10 mouse cellular contexts compared by ENCODE assay signal in the genomic region with DNA sequence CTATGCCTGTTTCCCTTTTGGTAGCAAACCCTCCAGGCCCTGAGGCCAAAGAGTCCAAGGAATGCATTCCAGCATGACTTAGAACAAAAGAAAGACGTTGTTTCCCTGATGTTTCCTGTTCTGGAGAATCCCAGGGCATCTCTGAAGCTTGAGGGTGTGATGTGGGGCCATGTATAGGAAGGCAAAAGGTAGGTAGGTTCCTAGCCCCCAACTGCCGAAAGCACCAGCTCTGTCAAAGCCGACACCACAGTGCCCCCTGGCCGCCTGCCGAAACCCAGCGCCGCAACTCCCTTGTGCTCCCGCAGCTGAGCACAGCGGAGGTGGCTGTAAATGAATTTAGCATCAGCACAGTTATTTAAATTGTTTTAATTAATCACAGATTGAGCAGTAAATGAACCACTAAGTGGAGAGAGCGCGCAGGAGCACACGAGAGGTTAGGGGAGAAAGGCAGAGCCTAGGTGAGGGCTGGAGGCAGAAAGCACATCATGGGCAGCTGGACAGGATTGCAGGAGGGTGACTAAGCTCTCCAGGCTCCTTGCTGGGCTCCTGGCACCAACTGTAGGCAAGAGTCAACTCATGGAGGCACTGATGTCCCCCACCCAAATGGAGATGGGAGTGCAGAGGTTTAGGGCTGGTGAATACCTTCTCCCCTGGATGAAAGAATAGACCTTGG. TPM values are rescaled to one million over a fixed set of nuclear protein-coding genes. Genes with fewer than 3 reads are reported as not detected.
DNase-seq lines count a peak whose midpoint lies in the region; ATAC-seq and TF ChIP-seq lines count a peak whose summit lies in the region.
"Had no signal": no experiment of that assay in that cellular context is flagged by ENCODE, and none has a peak within 500 bp of the region (broad histone marks: within the 10 kb centered on the region; RNA-seq: fewer than 3 reads in every experiment).

No protein-coding gene starts in this region.

- TF ChIP-seq POLR2A in lung, adult 2 months (IDR thresholded peaks at IDR 0.05; ENCODE audit: borderline replicate concordance, extremely low read depth, low read depth, low read length): no peak

- no peak overlapping the region for H3K4me3 ChIP-seq in lung, embryonic 14.5 days (ENCODE audit: low read depth, low read length)
- H3K4me3 ChIP-seq in lung, adult 2 months (replicated peaks; ENCODE audit: extremely low read depth, low read depth, low read length): no peak overlapping the region

- no peaks in the 10 kb centered on the region for H3K9me3 ChIP-seq in lung, embryonic 14.5 days (ENCODE audit: low read depth, low read length)

- ATAC-seq in lung, embryonic 14.5 days (ENCODE audit: insufficient read depth): no peak

- no peaks in the 10 kb centered on the region for H3K36me3 ChIP-seq in lung, embryonic 14.5 days (ENCODE audit: insufficient read depth)

- TF ChIP-seq CTCF in lung, embryonic 14.5 days (IDR thresholded peaks at IDR 0.05; ENCODE audit: low read depth): peak; percentile 34; the same call in 1 of the 2 replicates
- TF ChIP-seq CTCF in lung, adult 2 months (IDR thresholded peaks at IDR 0.05; ENCODE audit: insufficient read depth, low read length): no peak

- H3K4me2 ChIP-seq in lung, embryonic 14.5 days: no peak overlapping the region

- H3K9ac ChIP-seq in lung, embryonic 14.5 days: no peak overlapping the region
- H3K9ac ChIP-seq: liver, embryonic 14.5 days had no signal

- H3K27ac ChIP-seq in lung, embryonic 14.5 days (ENCODE audit: low read depth): no peak overlapping the region
- H3K27ac ChIP-seq: liver, embryonic 14.5 days had no signal

- DNase-seq in lung, embryonic 14.5 days: no peak
- DNase-seq in lung, adult 2 months: no peak
- DNase-seq in embryo, embryonic 11 days: peak; percentile 55
- peak; percentile 37 to 65 for DNase-seq in layer of hippocampus, postnatal 10 days (ENCODE audit: low spot score in 2 of 2)
- peak; percentile 50 for DNase-seq in right cerebral cortex, postnatal 14 days
- DNase-seq in lung, postnatal 36 days: no peak
- no peak for DNase-seq in cerebellum, adult 11 months
- DNase-seq: adrenal gland, postnatal 14 days; kidney, adult 8-10 months had no signal

- H3K27me3 ChIP-seq in lung, embryonic 14.5 days (ENCODE audit: insufficient read depth, low read length): no peaks in the 10 kb centered on the region

- WGBS in lung, embryonic 14.5 days: 25% methylated on average over 12 of the region's 12 CpGs
- 26% methylated on average over 12 of the region's 12 CpGs for WGBS in lung, adult 2 months

- H3K4me1 ChIP-seq in lung, embryonic 14.5 days (ENCODE audit: insufficient read depth): no peaks in the 10 kb centered on the region
- no peaks in the 10 kb centered on the region for H3K4me1 ChIP-seq in lung, adult 2 months (ENCODE audit: control insufficient read depth, insufficient read depth, low read length)

RNA-seq across cellular contexts. Expression of gene Isx, which starts 25.5 kb away (rescaled TPM):
- polyA plus RNA-seq in lung, embryonic 14.5 days (2014; fragmentation: Nextera tagmentation; extraction: Ambion mirVana): not detected in 2 replicates
- not detected in 2 replicates for polyA plus RNA-seq in lung, adult 2 months (2012; rRNA removed)
- not detected for total RNA-seq in layer of hippocampus, postnatal 10 days (2021)
- polyA plus RNA-seq: liver, embryonic 14.5 days had no signal

Comparison
In these comparisons a context has a peak if more than half of its experiments do, and no peak if none do; other contexts are left out.
1. DNase-seq: peak in embryo, embryonic 11 days (single experiment), layer of hippocampus, postnatal 10 days (2 of 2) and right cerebral cortex, postnatal 14 days (single experiment); none in lung, embryonic 14.5 days (single experiment), lung, adult 2 months (single experiment), lung, postnatal 36 days (single experiment) and cerebellum, adult 11 months (single experiment).